Mouse (Mus musculus) v-Abl transformed pro-B cells (cell line): Measurements from ENCODE around the gene Uox.

Source experiments
- in situ Hi-C, 2 experiments: fragments of 400-800 bp; cut with MboI; formaldehyde crosslinking; loops; one replicate each; pipeline ENCODE4 v1.15.1; 2025; ENCODE audit not compliant: unreplicated experiment in 2 of 2

Gene Uox

GRCm38 (mm10) chr3:146570148-146570782, at the start of gene Uox:
Gene Uox (plus strand): TSS chr3:146570426.
- in situ Hi-C loops: no loop called here

- in situ Hi-C loops: loop anchor here (5.0 to 25.0 kb wide), 8 partner anchors 116 to 1809 kb away; partner anchors contain the start of genes Prkacb (in 2 of the 2), Sh3glb1 (in 2 of the 2), 2410004B18Rik (in 1 of the 2) and Bcl10 (in 1 of the 2)
Measured at GRCm38 (mm10) chr3:146520798-146521651, 49.2 kb upstream of the Uox start, which contains the start of gene Rpf1. Gene Rpf1 (minus strand): TSS chr3:146521429.

- in situ Hi-C loops: loop anchor here (5.0 to 25.0 kb wide), 8 partner anchors 117 to 1809 kb away; partner anchors contain the start of genes Prkacb (in 2 of the 2), Sh3glb1 (in 2 of the 2), 2410004B18Rik (in 1 of the 2) and Bcl10 (in 1 of the 2)
Measured at GRCm38 (mm10) chr3:146521652-146522020, 48.6 kb upstream of the Uox start.

GRCm38 (mm10) chr3:146528335-146528734, 41.9 kb upstream of the Uox start:
- in situ Hi-C loops: loop anchor here in 1 of 2 experiments (10.0 kb wide), 1 partner anchor 124 kb away; the partner anchor contains the start of gene Ssx2ip

- in situ Hi-C loops: no loop called here
Measured at GRCm38 (mm10) chr3:146534986-146535385, 35.2 kb upstream of the Uox start.

- in situ Hi-C loops: no loop called here
Measured at GRCm38 (mm10) chr3:146540521-146541273, 29.5 kb upstream of the Uox start.

- in situ Hi-C loops: no loop called here
Measured at GRCm38 (mm10) chr3:146543632-146544031, 26.6 kb upstream of the Uox start.

- in situ Hi-C loops: no loop called here
Measured at GRCm38 (mm10) chr3:146554816-146555215, 15.4 kb upstream of the Uox start.

GRCm38 (mm10) chr3:146556567-146556966, 13.7 kb upstream of the Uox start:
- in situ Hi-C loops: no loop called here

GRCm38 (mm10) chr3:146557507-146557906, 12.7 kb upstream of the Uox start:
- in situ Hi-C loops: no loop called here

GRCm38 (mm10) chr3:146562936-146563335, 7.3 kb upstream of the Uox start:
- in situ Hi-C loops: loop anchor here (5.0 kb wide), 3 partner anchors 216 to 349 kb away; no protein-coding TSS in a partner anchor

- in situ Hi-C loops: loop anchor here (5.0 kb wide), 3 partner anchors 217 to 348 kb away; no protein-coding TSS in a partner anchor
Measured at GRCm38 (mm10) chr3:146564268-146565064, 5.8 kb upstream of the Uox start.

- in situ Hi-C loops: no loop called here
Measured at GRCm38 (mm10) chr3:146565065-146565411, 5.2 kb upstream of the Uox start.

- in situ Hi-C loops: no loop called here
Measured at GRCm38 (mm10) chr3:146567366-146567765, 2.9 kb upstream of the Uox start.

GRCm38 (mm10) chr3:146567884-146568530, 2.2 kb upstream of the Uox start:
- in situ Hi-C loops: no loop called here

GRCm38 (mm10) chr3:146569594-146569993, 632 bp upstream of the Uox start:
- in situ Hi-C loops: no loop called here

- in situ Hi-C loops: no loop called here
Measured at GRCm38 (mm10) chr3:146570939-146571338, 713 bp downstream of the Uox start.

- in situ Hi-C loops: no loop called here
Measured at GRCm38 (mm10) chr3:146571341-146571740, 1.1 kb downstream of the Uox start.

- in situ Hi-C loops: no loop called here
Measured at GRCm38 (mm10) chr3:146577591-146577990, 7.4 kb downstream of the Uox start.
